In genomic region chr6:52860713-52861112, GRCm38 (mm10) we compare ENCODE assay signal across 10 mouse cellular contexts.
DNase-seq lines count a peak whose midpoint lies in the region; ATAC-seq and TF ChIP-seq lines count a peak whose summit lies in the region.
"Had no signal": no experiment of that assay in that cellular context is flagged by ENCODE, and none has a peak within 500 bp of the region (broad histone marks: within the 10 kb centered on the region; RNA-seq: fewer than 3 reads in every experiment).

No protein-coding gene starts in this region.

- WGBS in forebrain, embryonic 10.5 days = 64% methylated on average over 6 of the region's 6 CpGs
- WGBS in forebrain, postnatal 0 days = 56% methylated on average over 6 of the region's 6 CpGs
- WGBS in lung, embryonic 16.5 days = 28% methylated on average over 6 of the region's 6 CpGs
- 27% methylated on average over 6 of the region's 6 CpGs for WGBS in stomach, embryonic 14.5 days

- TF ChIP-seq POLR2A in embryonic fibroblast, embryonic 13.5 days (IDR thresholded peaks at IDR 0.05; ENCODE audit: low read depth, low read length) = no peak

- H3K4me2 ChIP-seq in forebrain, postnatal 0 days (ENCODE audit: low read depth) = no peak overlapping the region
- no peak overlapping the region for H3K4me2 ChIP-seq in lung, embryonic 16.5 days (ENCODE audit: low read depth, low read length)
- H3K4me2 ChIP-seq in stomach, embryonic 14.5 days (replicated peaks; ENCODE audit: low read depth, low read length) = no peak overlapping the region
- H3K4me2 ChIP-seq: neural tube, embryonic 13.5 days had no signal

- peaks cover 71% of the 10 kb centered on the region for H3K4me1 ChIP-seq in forebrain, embryonic 10.5 days
- H3K4me1 ChIP-seq in forebrain, postnatal 0 days (ENCODE audit: insufficient read depth) = no peaks in the 10 kb centered on the region; the same call in none of the 2 replicates
- peaks cover 7% of the 10 kb centered on the region; the same call in 1 of the 2 replicates for H3K4me1 ChIP-seq in lung, embryonic 16.5 days (replicated peaks; ENCODE audit: control insufficient read depth, insufficient read depth, low read length)
- peaks cover 18% of the 10 kb centered on the region for H3K4me1 ChIP-seq in embryonic fibroblast, embryonic 13.5 days (ENCODE audit: control insufficient read depth, insufficient read depth, low read length)
- peaks cover 12% of the 10 kb centered on the region for H3K4me1 ChIP-seq in stomach, embryonic 14.5 days (ENCODE audit: control insufficient read depth, insufficient read depth, low read length)

- no peaks in the 10 kb centered on the region for H3K36me3 ChIP-seq in forebrain, embryonic 10.5 days (replicated peaks)
- no peaks in the 10 kb centered on the region for H3K36me3 ChIP-seq in forebrain, postnatal 0 days (ENCODE audit: insufficient read depth)
- no peaks in the 10 kb centered on the region for H3K36me3 ChIP-seq in lung, embryonic 16.5 days (ENCODE audit: control insufficient read depth, insufficient read depth, low read length)
- no peaks in the 10 kb centered on the region for H3K36me3 ChIP-seq in stomach, embryonic 14.5 days (ENCODE audit: control insufficient read depth, insufficient read depth, low read length)
- H3K36me3 ChIP-seq: neural tube, embryonic 13.5 days had no signal

- no peak for ATAC-seq in forebrain, postnatal 0 days
- peak; percentile 63 for ATAC-seq in lung, embryonic 16.5 days (ENCODE audit: low read depth)
- no peak for ATAC-seq in stomach, embryonic 14.5 days (ENCODE audit: insufficient number of reproducible peaks, insufficient read depth, low FRiP score, low read depth)

- no peak overlapping the region for H3K9ac ChIP-seq in forebrain, postnatal 0 days
- H3K9ac ChIP-seq in lung, embryonic 16.5 days (ENCODE audit: low read length) = no peak overlapping the region
- no peak overlapping the region for H3K9ac ChIP-seq in stomach, embryonic 14.5 days (replicated peaks; ENCODE audit: low read depth, low read length)
- H3K9ac ChIP-seq: neural tube, embryonic 13.5 days had no signal

- no peak for DNase-seq in forebrain, embryonic 10.5 days (ENCODE audit: extremely low spot score, low spot score)
- no peak for DNase-seq in forebrain, postnatal 0 days
- DNase-seq in lung, postnatal 25 days (ENCODE audit: low spot score) = no peak
- no peak for DNase-seq in thymus, postnatal 0 days (ENCODE audit: low spot score)
- DNase-seq in frontal cortex, postnatal 10 days (ENCODE audit: low spot score in 2 of 2) = no peak
- DNase-seq: right cerebral cortex, postnatal 25 days had no signal

- no peak for TF ChIP-seq CTCF in forebrain, postnatal 0 days (IDR thresholded peaks at IDR 0.05; ENCODE audit: low read depth)
- no peak for TF ChIP-seq CTCF in embryonic fibroblast, embryonic 13.5 days (IDR thresholded peaks at IDR 0.05; ENCODE audit: borderline replicate concordance, insufficient read depth, low read length)

- H3K9me3 ChIP-seq in forebrain, embryonic 10.5 days = no peaks in the 10 kb centered on the region
- no peaks in the 10 kb centered on the region for H3K9me3 ChIP-seq in forebrain, postnatal 0 days (ENCODE audit: low read length)
- no peaks in the 10 kb centered on the region for H3K9me3 ChIP-seq in lung, embryonic 16.5 days (ENCODE audit: control insufficient read depth, low read length)
- H3K9me3 ChIP-seq in stomach, embryonic 14.5 days (ENCODE audit: control insufficient read depth, low read depth, low read length) = no peaks in the 10 kb centered on the region
- H3K9me3 ChIP-seq: neural tube, embryonic 13.5 days had no signal

- H3K27ac ChIP-seq in forebrain, embryonic 10.5 days = peak overlapping the region; percentile 62
- no peak overlapping the region for H3K27ac ChIP-seq in forebrain, postnatal 0 days (ENCODE audit: low read depth, low read length)
- H3K27ac ChIP-seq in lung, embryonic 16.5 days (ENCODE audit: low read length) = peak overlapping the region; percentile 70
- H3K27ac ChIP-seq in embryonic fibroblast, embryonic 13.5 days (ENCODE audit: insufficient read depth, low read length) = peak overlapping the region; percentile 55
- peak overlapping the region; percentile 72; the same call in 1 of the 2 replicates for H3K27ac ChIP-seq in stomach, embryonic 14.5 days (ENCODE audit: low read length)

- no peak overlapping the region for H3K4me3 ChIP-seq in forebrain, embryonic 10.5 days
- no peak overlapping the region for H3K4me3 ChIP-seq in forebrain, postnatal 0 days (ENCODE audit: low read depth, low read length)
- H3K4me3 ChIP-seq in lung, embryonic 16.5 days (ENCODE audit: low read length) = no peak overlapping the region
- H3K4me3 ChIP-seq in embryonic fibroblast, embryonic 13.5 days (ENCODE audit: insufficient read depth, low read length) = no peak overlapping the region
- H3K4me3 ChIP-seq in stomach, embryonic 14.5 days (ENCODE audit: low read depth, low read length) = no peak overlapping the region
- H3K4me3 ChIP-seq: neural tube, embryonic 13.5 days had no signal

- H3K27me3 ChIP-seq in forebrain, embryonic 10.5 days (ENCODE audit: poor library complexity, severe bottlenecking) = peaks cover 65% of the 10 kb centered on the region
- H3K27me3 ChIP-seq in forebrain, postnatal 0 days (ENCODE audit: insufficient read depth, low read length) = peaks cover 9% of the 10 kb centered on the region
- no peaks in the 10 kb centered on the region for H3K27me3 ChIP-seq in lung, embryonic 16.5 days (ENCODE audit: control insufficient read depth, insufficient read depth, low read depth, low read length)
- H3K27me3 ChIP-seq in stomach, embryonic 14.5 days (ENCODE audit: control insufficient read depth, insufficient read depth, low read length) = no peaks in the 10 kb centered on the region
